7 mouse cellular contexts compared by ENCODE assay signal in genomic region chr10:96722491-96722890, GRCm38 (mm10).
DNase-seq lines count a peak whose midpoint lies in the region; ATAC-seq and TF ChIP-seq lines count a peak whose summit lies in the region.

No protein-coding gene starts in this region.

- TF ChIP-seq CTCF in cerebellum, adult 2 months (IDR thresholded peaks at IDR 0.05; ENCODE audit: borderline replicate concordance, insufficient read depth, low read depth, low read length) = no peak
- no peak for TF ChIP-seq CTCF in hindbrain, postnatal 0 days (IDR thresholded peaks at IDR 0.05; ENCODE audit: low read depth)

- H3K4me1 ChIP-seq in cerebellum, adult 2 months (ENCODE audit: control insufficient read depth, insufficient read depth, low read length) = no peaks in the 10 kb centered on the region
- peaks cover 5% of the 10 kb centered on the region; the same call in 1 of the 2 replicates for H3K4me1 ChIP-seq in hindbrain, postnatal 0 days (ENCODE audit: insufficient read depth, low read length)
- H3K4me1 ChIP-seq in liver, embryonic 11.5 days (replicated peaks; ENCODE audit: control insufficient read depth, insufficient read depth, low read length) = peaks cover 19% of the 10 kb centered on the region

- no peaks in the 10 kb centered on the region for H3K9me3 ChIP-seq in hindbrain, postnatal 0 days (ENCODE audit: low read length)
- no peaks in the 10 kb centered on the region for H3K9me3 ChIP-seq in liver, embryonic 11.5 days (ENCODE audit: control insufficient read depth, low read length)

- H3K27ac ChIP-seq in cerebellum, adult 2 months (ENCODE audit: insufficient read depth, low read length) = no peak overlapping the region
- H3K27ac ChIP-seq in hindbrain, postnatal 0 days = no peak overlapping the region
- H3K27ac ChIP-seq in liver, embryonic 11.5 days (ENCODE audit: low read depth, low read length) = no peak overlapping the region

- DNase-seq in T-cell, adult 2 months (ENCODE audit: low spot score) = peak; percentile 22
- DNase-seq in cerebellum, adult 2 months = peak; percentile 51 to 64
- DNase-seq in forelimb bud, embryonic 11.5 days (ENCODE audit: low read depth, low spot score) = peak; percentile 61
- DNase-seq in hindbrain, postnatal 0 days (ENCODE audit: low spot score) = peak; percentile 67
- DNase-seq in liver, embryonic 11.5 days (ENCODE audit: low spot score) = peak; percentile 75
- DNase-seq in naive thymus-derived CD4-positive, alpha-beta T cell, adult 2 months (ENCODE audit: low read depth) = peak; percentile 39
- peak; percentile 75 for DNase-seq in urinary bladder, adult 2 months (ENCODE audit: low spot score)

- H3K4me2 ChIP-seq in hindbrain, postnatal 0 days (ENCODE audit: low read depth, low read length) = no peak overlapping the region
- H3K4me2 ChIP-seq in liver, embryonic 11.5 days = no peak overlapping the region

- TF ChIP-seq POLR2A in cerebellum, adult 2 months (IDR thresholded peaks at IDR 0.05; ENCODE audit: borderline replicate concordance, insufficient read depth, low read length) = no peak

- peak; percentile 93 for ATAC-seq in hindbrain, postnatal 0 days
- ATAC-seq in liver, embryonic 11.5 days (replicated peaks; ENCODE audit: low FRiP score) = peak; percentile 94

- H3K36me3 ChIP-seq in hindbrain, postnatal 0 days (ENCODE audit: insufficient read depth, low read length) = no peaks in the 10 kb centered on the region
- H3K36me3 ChIP-seq in liver, embryonic 11.5 days (ENCODE audit: control insufficient read depth, insufficient read depth, low read length) = no peaks in the 10 kb centered on the region

- 36% methylated on average over 9 of the region's 9 CpGs for WGBS in cerebellum, adult 2 months
- WGBS in hindbrain, postnatal 0 days = 24% methylated on average over 9 of the region's 9 CpGs
- 23% methylated on average over 9 of the region's 9 CpGs for WGBS in liver, embryonic 11.5 days

- H3K9ac ChIP-seq in hindbrain, postnatal 0 days (replicated peaks; ENCODE audit: low read length) = no peak overlapping the region
- H3K9ac ChIP-seq in liver, embryonic 11.5 days (ENCODE audit: low read depth, low read length) = no peak overlapping the region

- no peak overlapping the region for H3K4me3 ChIP-seq in cerebellum, adult 2 months (replicated peaks; ENCODE audit: insufficient read depth, low read depth, low read length)
- H3K4me3 ChIP-seq in hindbrain, postnatal 0 days (ENCODE audit: low read length) = no peak overlapping the region
- no peak overlapping the region for H3K4me3 ChIP-seq in liver, embryonic 11.5 days (ENCODE audit: low read depth, low read length)

- H3K27me3 ChIP-seq in cerebellum, adult 2 months (ENCODE audit: control insufficient read depth, insufficient read depth, low read length) = no peaks in the 10 kb centered on the region
- no peaks in the 10 kb centered on the region for H3K27me3 ChIP-seq in hindbrain, postnatal 0 days (ENCODE audit: insufficient read depth, low read length)
- H3K27me3 ChIP-seq in liver, embryonic 11.5 days (replicated peaks; ENCODE audit: control insufficient read depth, insufficient read depth, low read length) = no peaks in the 10 kb centered on the region

Comparison
In these comparisons a context has a peak if more than half of its experiments do, and no peak if none do; other contexts are left out.
1. DNase-seq: peak in every context shown above with its lines; median percentile 75 in liver, embryonic 11.5 days; 75 in urinary bladder, adult 2 months; 67 in hindbrain, postnatal 0 days; 61 in forelimb bud, embryonic 11.5 days; 58 in cerebellum, adult 2 months; 39 in naive thymus-derived CD4-positive, alpha-beta T cell, adult 2 months; 22 in T-cell, adult 2 months.